Mouse (Mus musculus) retina, embryonic 14.5 days (tissue): ENCODE data around the gene Pip5k1a.
"Not testable (repeated sequence)": the region's sequence is repeated elsewhere in the genome, so short reads cannot be mapped to it uniquely, and the experiment has no call there.

Source experiments
- DNase-seq: peaks from one replicate; pipeline ENCODE4 v3.0.0-alpha.2; 2015; ENCODE audit warnings: low spot score

Pip5k1a gene

GRCm38 (mm10) chr3:95112760-95113159 lies 6.0 kb upstream of the Pip5k1a start:
- no peak for DNase-seq

GRCm38 (mm10) chr3:95110911-95111726 lies 4.4 kb upstream of the Pip5k1a start, which contains the start of gene Vps72:
Gene Vps72, plus strand, starts transcription at chr3:95111022.
- DNase-seq: peak; percentile 90

GRCm38 (mm10) chr3:95107898-95108297 lies 1.2 kb upstream of the Pip5k1a start:
- peak; percentile 22 for DNase-seq

GRCm38 (mm10) chr3:95107308-95107707 lies 578 bp upstream of the Pip5k1a start:
- DNase-seq: not testable (repeated sequence)

GRCm38 (mm10) chr3:95105586-95106337 lies 968 bp downstream of the Pip5k1a start:
- DNase-seq: peak; percentile 9

GRCm38 (mm10) chr3:95105121-95105520 lies 1.6 kb downstream of the Pip5k1a start:
- DNase-seq: no peak

- no peak for DNase-seq
Measured at GRCm38 (mm10) chr3:95100854-95101253, 5.9 kb downstream of the Pip5k1a start.

GRCm38 (mm10) chr3:95088071-95088470 lies 18.7 kb downstream of the Pip5k1a start:
- DNase-seq: no peak

GRCm38 (mm10) chr3:95071606-95072005 lies 35.1 kb downstream of the Pip5k1a start:
- DNase-seq: no peak

- no peak for DNase-seq
Measured at GRCm38 (mm10) chr3:95066570-95066969, 40.2 kb downstream of the Pip5k1a start.

- no peak for DNase-seq
Measured at GRCm38 (mm10) chr3:95066095-95066494, 40.6 kb downstream of the Pip5k1a start.

- no peak for DNase-seq
Measured at GRCm38 (mm10) chr3:95065553-95065952, 41.2 kb downstream of the Pip5k1a start.

- DNase-seq: no peak
Measured at GRCm38 (mm10) chr3:95063741-95064140, 43.0 kb downstream of the Pip5k1a start.

GRCm38 (mm10) chr3:95058078-95058477 lies 48.7 kb downstream of the Pip5k1a start:
- DNase-seq: no peak

- no peak for DNase-seq
Measured at GRCm38 (mm10) chr3:95056275-95056674, 50.5 kb downstream of the Pip5k1a start.

- no peak for DNase-seq
Measured at GRCm38 (mm10) chr3:95054481-95055260, 52.1 kb downstream of the Pip5k1a start.

GRCm38 (mm10) chr3:95053701-95054100 lies 53.0 kb downstream of the Pip5k1a start:
- peak; percentile 75 for DNase-seq

GRCm38 (mm10) chr3:95052959-95053358 lies 53.8 kb downstream of the Pip5k1a start:
- DNase-seq: peak; percentile 83

GRCm38 (mm10) chr3:95047914-95048313 lies 58.8 kb downstream of the Pip5k1a start:
- DNase-seq: no peak

- no peak for DNase-seq
Measured at GRCm38 (mm10) chr3:95046462-95047057, 60.2 kb downstream of the Pip5k1a start.

- no peak for DNase-seq
Measured at GRCm38 (mm10) chr3:95043251-95043650, 63.5 kb downstream of the Pip5k1a start.

- no peak for DNase-seq
Measured at GRCm38 (mm10) chr3:95042838-95043229, 63.9 kb downstream of the Pip5k1a start.
